Mouse (Mus musculus) kidney, adult 18-20 months (tissue): ENCODE measurements around the gene Ddx41.
A peak's percentile ranks its signal among the peaks of the same experiment; 100 is the strongest.
"Not testable (repeated sequence)": the region's sequence is repeated elsewhere in the genome, so short reads cannot be mapped to it uniquely, and the experiment has no call there.

Source experiments
- DNase-seq: peaks from one replicate; pipeline ENCODE4 v3.0.0; 2021

The Ddx41 gene

DNA sequence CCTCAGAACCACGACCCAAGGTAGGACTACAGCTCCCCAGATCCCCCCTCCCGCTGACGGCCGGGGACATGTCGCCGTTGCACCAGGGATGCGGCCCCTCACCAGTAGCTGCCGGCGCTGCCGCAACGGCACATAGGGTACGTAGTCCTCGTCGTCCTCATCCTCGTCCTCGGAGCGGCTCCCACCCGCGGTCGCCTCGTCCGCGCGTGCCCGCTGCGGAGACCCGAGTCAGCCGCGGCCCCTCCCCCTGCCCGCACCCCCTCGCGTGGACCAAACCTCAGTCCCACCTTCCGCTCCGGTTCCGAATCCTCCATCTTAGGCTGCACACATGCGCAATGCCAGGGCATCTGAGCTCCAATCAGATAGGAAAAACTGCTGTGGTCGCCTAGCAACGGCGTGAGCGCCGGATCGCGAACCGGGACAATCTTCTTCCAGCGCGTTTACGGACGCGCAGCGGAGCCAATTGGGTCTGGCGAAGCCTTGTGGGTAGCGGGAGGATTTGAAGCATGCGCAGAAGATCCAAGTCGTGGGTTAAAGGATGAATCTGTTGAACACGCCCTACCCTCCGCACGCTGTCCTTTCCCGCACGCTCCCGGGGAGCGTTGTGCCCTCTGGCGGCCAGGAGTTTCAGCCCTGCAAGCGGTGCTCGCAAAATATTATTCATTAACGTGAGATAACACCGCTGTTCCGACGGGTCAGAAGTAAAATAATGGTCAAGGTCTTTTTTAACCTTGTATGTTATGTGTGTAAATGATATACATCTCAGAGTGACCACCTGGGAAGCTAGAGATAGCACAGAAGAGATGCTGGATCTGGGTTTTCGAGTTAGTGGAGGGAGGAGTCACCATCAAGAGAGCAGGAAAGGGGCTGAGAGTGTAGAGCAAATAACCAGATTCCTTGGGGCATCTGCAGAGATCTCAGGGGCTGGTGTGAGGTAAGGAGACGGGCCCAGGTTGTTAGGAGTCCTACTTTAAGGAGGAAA is at the start of gene Ddx41:
Ddx41 (minus strand) TSS at position 465 of the 982 bp plus-strand sequence.
- DNase-seq = peak; percentile 100

DNA sequence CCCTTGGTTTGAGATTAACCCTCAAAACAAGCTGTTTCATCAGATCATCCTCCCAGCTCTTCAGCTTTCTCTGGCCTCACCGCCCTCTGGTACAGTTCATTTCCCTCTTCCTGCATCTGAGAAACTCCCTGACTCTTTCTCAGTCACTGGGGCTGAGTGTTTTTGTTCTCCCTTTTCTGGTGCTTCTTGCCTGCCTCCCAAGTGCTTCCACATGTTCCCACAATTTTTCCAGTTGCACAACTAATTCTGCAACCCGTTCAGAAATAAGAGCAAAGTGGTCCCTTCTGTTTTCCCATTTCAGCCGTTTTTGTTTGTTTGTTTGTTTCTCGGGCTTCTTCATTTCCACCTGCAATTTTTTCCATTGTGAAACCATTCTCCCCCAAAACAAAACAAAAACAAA is 41.6 kb upstream of the Ddx41 start:
- no peak for DNase-seq

DNA sequence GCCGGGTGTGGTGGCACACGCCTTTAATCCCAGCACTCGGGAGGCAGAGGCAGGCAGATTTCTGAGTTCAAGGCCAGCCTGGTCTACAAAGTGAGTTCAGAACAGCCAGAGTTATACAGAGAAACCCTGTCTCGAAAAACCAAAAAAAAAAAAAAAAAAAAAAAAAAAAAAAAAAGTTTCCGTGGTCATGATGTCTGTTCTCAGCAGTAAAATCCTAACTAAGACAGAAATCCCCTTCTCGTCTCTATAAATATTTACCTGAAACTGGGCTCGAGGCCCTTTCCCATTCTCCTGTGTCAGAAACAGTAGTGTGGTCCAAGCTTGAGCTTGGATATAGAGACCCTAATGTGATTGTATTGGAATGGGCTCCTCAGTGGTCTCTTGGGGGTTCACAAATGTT is 40.4 kb upstream of the Ddx41 start:
- DNase-seq = not testable (repeated sequence)

- no peak for DNase-seq
These were observed 39.5 kb upstream of the Ddx41 start for GRCm38 (mm10) chr13:55575932-55576331.

DNA sequence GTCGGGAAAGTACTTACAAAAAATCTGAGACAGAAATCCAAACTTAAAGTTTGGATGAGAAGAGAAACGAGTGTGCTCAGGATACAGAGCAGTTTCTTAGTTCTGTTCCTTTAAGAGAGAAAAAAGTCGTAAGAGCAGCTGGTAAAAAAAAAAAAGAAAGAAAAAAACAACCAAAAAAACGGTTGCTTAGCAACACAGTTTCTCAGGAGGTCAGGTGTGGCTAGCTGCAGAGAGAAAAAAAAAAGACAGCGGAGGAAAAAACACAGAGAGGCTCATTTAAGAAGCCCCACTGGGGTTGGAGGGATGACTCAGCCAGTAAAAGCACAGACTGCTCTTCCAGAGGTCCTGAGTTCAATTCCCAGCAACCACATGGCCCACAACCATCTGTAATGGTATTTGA is 37.9 kb upstream of the Ddx41 start:
- no peak for DNase-seq

DNA sequence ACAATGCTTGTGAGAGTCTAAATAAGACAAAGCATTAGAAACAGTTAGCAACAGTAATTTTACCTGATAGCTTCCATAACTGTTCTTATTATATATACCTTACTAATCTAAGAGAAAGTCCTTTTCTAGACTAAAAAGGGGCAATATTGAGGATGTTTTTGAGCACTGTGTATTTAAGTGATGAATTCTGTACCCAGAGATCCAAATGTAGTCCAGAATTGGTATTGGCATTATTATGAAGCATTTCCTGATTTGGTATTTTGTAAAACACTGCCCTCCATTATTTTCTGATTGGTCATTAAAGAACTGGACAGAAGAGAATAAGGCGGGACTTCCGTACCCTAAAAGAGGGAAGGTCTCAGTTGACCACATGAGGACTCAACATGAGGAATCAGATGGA is 37.0 kb upstream of the Ddx41 start, which contains the start of gene Tmed9:
Tmed9 (plus strand) TSS at position 301 of the 400 bp plus-strand sequence.
- DNase-seq = no peak

DNA sequence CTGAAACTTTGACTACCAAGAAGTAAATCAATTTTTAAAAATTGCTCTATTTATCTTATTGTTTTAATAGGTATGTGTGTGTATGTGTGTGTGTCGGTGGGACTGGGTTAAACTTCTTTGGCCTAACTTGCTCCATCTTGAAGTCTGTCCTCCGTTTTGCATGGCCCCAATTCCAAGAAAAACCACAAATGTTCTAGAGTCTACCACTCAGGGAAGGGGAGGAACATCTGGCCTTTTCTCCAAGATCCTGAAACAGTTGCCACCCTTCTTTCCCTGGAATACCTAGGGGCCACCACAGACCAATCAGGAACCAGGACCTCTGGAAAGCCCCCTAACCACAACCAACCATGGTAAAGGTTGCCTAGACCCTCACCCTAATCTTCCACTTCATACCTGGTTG is 35.5 kb upstream of the Ddx41 start:
- DNase-seq = no peak

- DNase-seq = peak; percentile 96
These were observed 34.7 kb upstream of the Ddx41 start, which contains the start of gene Fam193b for GRCm38 (mm10) chr13:55571027-55571751. Gene Fam193b (minus strand): TSS chr13:55571120.

DNA sequence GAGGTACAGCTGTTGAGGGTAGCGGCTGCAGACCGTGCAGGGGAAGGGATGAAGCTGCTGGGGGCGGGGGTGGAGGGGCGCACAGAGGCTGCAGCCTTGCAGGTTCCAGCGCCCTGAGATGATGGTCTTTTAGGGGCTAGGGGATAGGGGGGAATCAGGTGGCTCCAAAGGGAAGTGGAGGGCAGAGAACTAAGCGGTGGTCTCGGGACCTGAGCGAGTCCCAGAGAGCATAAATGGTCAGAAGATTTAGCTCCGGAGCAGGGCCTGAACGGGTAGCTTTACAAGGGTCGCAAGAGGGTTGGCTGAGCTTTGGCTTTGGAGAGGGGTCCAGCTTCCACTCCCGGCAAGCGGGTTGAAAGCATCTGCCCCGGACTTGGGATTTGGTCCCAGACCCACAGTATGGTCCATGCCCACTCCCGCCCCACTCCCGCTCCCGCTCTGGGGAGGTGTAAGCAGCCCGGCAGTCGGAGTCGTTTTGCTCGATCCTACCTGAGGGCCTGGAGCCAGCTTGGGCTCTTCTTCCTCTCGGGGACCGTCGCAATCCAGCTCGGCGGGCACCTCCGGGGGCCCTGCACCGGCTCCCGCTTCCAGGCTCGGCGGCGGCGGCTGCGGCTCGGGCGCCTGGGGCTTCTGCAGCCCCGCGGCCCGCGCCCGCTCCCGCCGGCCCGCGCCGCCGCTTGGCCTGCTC is 34.0 kb upstream of the Ddx41 start:
- peak; percentile 46 for DNase-seq

- DNase-seq = peak; percentile 7
These were observed 33.3 kb upstream of the Ddx41 start for GRCm38 (mm10) chr13:55569726-55570285.

GRCm38 (mm10) chr13:55568524-55568923 is 32.1 kb upstream of the Ddx41 start:
- not testable (repeated sequence) for DNase-seq

- DNase-seq = no peak
These were observed 31.5 kb upstream of the Ddx41 start for GRCm38 (mm10) chr13:55567949-55568348.

DNA sequence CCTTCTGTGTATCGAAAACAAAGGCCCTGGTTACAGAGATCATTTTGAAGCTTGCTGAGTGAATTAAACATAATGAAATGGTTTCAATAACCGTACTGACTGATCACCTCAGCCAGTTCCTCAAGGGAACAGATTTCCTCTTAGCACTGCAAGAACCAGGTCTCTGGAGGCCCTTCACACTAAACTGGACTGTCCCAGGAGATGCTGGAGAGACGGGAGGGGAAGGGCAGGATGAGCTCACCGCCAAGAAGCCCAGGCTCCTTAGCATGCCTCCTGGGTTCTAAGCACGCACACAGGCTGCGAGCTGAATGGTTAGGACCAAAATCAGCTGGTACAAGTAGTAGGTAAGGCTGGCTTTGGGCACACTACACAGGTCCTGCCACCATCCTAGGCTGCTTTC is 30.5 kb upstream of the Ddx41 start:
- DNase-seq = no peak

- peak; percentile 15 for DNase-seq
These were observed 26.9 kb upstream of the Ddx41 start for GRCm38 (mm10) chr13:55563266-55563879.

DNA sequence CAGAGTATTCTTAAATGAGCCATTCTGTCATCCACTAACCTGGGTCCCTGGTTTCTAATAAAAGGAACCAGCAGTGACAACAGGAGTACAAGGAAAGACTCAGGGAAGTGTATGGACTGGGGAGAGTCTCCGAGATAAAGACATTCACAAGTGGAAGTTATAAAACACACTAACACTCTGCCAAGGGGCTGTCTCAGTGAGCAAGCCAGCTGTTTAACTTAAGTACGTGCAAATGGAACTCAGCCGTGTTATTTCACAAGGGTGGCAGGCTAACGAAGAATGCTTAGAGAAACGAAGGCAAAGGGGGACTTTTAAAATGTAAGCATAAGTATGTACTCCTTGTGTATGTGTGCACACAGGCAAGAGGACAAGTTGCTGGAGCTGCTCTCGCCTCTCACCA is 21.0 kb upstream of the Ddx41 start:
- no peak for DNase-seq

GRCm38 (mm10) chr13:55555921-55556320 is 19.5 kb upstream of the Ddx41 start:
- DNase-seq = no peak

- no peak for DNase-seq
These were observed 12.6 kb upstream of the Ddx41 start for GRCm38 (mm10) chr13:55549061-55549460.

DNA sequence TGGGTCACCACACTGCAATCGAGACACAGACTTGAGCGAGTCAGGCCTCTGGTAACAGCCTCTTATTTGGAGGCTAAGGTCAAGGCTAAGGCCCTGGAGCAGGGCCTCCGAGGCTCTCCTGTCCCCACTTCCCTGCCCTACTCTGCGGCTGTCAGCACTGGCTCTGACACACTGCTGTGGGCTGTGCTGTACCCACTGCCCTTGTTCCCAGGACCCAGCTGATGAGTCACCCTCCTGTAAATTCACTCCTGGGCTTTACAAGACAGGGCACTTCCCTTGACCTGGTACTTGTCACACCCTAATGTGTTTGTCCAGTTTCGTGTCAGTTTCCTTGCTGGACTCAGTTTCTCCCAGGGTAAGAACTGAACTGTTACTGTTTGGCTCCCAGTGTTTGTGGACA is 12.0 kb upstream of the Ddx41 start:
- DNase-seq = no peak

DNA sequence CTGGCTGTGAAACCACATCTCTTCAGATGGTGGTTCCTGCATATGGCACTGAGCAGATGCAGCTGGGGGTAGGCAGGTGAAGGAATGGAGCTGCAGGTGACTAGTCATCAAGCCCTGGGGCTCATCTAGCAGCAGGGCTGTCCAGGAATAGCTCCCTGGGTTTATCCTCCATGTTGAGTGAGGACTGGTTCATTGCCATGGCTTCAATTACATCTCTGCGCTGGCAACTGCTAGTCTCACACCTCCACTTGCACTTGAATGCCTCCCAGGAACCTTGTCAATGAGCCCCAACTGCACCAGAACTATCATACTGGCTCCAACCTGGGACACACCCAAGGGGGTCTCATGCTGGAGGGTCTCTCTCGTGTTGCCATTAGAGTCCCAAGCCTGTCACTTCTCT is 11.5 kb upstream of the Ddx41 start:
- DNase-seq = no peak

DNA sequence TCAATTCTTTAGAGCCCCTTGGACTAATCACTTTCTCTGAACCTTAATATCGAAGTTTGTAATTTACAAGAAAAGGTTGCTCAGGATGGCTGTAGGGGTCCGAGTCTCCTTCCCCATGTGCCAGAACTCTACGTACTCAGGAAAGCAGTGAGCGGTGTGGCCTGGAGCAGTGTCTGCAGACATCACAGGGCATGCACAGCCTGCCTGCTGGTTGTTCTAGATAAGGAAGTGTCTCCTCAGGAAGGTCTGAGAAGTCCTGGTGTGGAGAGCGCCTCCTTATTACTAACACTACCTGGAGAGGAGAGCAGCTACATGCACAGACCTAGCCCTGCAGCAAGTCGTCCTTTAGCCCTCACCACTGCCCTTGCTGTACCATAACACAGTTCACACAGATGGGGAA is 8.3 kb upstream of the Ddx41 start:
- no peak for DNase-seq

- no peak for DNase-seq
These were observed 7.0 kb upstream of the Ddx41 start for GRCm38 (mm10) chr13:55543447-55543846.

GRCm38 (mm10) chr13:55542891-55543290 is 6.4 kb upstream of the Ddx41 start:
- peak; percentile 92 for DNase-seq
